Mouse (Mus musculus): ENCODE data around the gene Zdhhc3.

Zdhhc3 gene

DNA sequence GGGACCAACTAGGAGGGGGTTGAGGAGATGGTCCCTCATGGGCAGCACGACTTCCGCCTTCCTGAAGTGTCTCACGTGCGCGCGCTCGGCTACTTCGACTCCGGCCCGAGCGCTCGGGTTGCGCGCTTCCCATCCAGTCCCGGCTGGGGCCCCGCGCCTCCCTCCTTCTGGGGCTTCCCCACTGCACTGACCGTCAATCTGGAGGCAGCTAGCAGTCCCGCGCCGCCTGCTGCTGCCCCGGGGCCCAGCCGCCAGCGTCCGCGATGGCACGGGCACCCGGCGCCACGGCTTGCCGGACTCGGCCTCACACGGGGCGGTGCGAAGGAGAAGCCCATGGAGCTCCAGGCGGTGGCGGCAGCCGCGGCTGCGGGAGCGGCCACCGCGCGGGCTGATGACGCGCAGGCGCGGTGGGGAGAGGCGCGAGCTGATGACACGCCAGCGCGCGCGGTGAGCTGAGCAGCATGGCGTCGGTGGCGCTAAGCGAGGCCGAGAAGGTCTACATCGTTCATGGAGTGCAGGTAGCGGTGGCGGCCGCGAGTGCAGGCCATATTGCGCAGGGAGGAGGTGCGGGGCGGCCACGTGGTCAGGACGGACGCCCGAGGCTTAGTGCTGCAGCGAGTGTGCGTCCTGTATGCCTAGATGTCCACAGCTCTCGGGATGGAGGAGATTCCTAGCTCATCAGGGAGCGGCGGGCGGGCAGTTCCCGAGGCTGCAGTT, at the start of gene Zdhhc3, which contains the start of gene Exosc7:
Gene Zdhhc3 (minus strand): TSS at position 401 of the 717 bp plus-strand sequence.
Gene Exosc7 (plus strand): TSS at position 411 of the 717 bp plus-strand sequence.
- in situ Hi-C loops (cut with MboI, MseI), result no loop called here

DNA sequence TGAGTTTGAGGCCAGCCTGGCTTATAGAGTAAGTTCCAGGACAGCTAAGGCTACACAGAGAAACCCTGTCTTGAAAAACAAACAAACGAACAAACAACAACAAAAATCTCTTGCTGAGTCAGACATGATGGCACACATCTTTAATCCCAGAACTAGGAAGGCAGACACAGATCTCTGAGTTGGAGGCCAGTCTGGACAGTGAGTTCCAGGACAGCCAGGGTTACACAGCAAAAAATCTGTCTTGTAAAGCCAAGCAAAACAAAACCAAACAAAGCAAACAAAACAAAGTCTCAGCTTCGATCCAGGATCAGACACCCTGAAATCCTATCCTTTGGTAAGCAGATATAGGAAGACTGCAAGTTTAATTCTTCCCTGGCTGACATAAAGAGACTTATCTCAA, 48.8 kb upstream of the Zdhhc3 start:
- in situ Hi-C loops (cut with MboI, MseI), result loop anchor here (5.0 kb wide), 1 partner anchor 91 kb away; no protein-coding TSS in a partner anchor

DNA sequence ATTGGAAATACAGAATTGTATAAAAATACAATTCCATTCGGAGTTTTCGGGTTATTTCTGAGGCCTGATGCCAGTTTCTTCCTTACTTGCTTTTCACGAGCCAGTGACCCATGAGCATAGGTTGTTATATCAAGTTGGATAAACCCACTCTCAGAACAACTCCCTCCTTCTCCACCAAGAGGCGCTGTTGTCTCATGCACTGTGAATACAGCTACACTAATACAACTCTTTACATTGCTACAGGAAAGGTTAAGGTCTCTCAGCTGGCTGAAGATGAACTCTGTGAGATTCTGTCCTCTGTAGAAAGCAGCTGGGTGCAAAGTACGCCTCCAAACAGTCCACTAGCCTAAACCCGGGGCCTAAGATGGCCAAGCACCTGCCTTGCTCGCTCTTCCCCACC, 46.3 kb upstream of the Zdhhc3 start:
- in situ Hi-C loops (cut with MboI, MseI), result loop anchor here (5.0 to 10.0 kb wide), 2 partner anchors 293 to 1045 kb away; partner anchors contain the start of gene Snrk

DNA sequence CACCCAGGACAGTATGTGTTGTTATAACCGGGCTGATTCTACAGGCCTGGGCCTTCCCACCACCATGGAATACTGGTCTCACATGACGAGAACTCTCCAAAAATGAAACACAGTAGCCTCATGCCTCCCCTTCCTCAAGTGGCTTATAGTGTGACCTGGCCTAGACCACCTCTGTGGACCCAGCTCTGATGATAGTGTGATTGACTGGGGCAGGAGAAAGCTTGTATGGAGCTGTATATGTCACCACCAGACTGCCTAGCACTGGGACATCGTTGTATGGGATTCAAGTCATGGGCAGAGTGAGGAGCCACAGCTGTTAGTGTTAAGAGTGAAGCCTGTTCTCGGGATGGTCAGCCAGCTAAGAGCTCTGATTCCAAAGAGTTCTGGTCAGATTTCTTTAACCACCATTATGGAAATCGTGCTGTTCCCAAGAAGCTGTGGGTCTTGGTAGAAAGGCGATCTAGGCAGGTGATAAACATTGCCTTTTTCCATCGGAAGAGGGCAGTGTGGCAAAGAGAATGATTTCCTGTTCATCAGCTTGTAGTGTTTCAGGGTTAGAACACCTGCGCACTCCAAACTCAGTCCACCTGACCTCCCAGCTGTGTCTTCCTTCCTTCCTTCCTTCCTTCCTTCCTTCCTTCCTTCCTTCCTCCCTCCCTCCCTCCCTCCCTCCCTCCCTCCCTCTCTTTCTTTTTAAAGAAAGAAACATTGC, 45.3 kb upstream of the Zdhhc3 start:
- in situ Hi-C loops (cut with MboI, MseI), result loop anchor here (5.0 to 10.0 kb wide), 2 partner anchors 294 to 1043 kb away; partner anchors contain the start of gene Snrk

DNA sequence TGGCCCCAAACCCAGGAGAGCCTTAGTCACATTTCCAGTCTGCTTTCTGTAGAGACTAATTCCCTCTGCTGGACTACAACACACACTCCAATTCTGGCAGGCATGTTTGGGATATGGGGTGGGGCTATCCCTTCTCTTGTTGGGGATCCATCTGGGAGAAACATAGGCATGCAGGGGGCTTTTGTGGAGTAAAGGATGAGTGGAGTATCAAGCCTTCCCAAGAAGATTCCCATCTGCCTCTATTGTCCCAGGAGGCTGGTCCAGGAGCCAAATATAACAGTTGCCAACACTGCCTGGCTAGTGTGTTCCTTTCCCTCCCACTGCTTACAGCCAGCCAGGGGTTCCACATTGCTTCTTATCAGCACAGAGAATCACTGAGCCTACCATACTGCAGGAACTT, 44.7 kb upstream of the Zdhhc3 start:
- in situ Hi-C loops (cut with MboI, MseI), result loop anchor here (5.0 to 10.0 kb wide), 2 partner anchors 295 to 1043 kb away; partner anchors contain the start of gene Snrk

DNA sequence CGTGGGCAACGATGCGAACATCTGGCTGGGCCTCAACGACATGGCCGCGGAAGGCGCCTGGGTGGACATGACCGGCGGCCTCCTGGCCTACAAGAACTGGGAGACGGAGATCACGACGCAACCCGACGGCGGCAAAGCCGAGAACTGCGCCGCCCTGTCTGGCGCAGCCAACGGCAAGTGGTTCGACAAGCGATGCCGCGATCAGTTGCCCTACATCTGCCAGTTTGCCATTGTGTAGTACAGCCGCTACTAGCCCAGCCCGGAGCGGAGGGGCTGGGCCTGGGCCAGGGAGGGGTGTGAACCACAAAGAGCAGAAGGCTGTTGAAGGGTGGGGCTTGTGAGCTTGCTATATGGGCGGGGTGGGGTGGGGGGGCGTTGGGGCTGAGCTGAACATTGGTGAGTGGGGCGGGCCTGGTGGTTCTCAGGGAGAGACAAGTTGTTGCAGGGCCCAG, 43.9 kb upstream of the Zdhhc3 start:
- in situ Hi-C loops (cut with MboI, MseI), result loop anchor here (5.0 to 10.0 kb wide), 2 partner anchors 295 to 1042 kb away; partner anchors contain the start of gene Snrk

DNA sequence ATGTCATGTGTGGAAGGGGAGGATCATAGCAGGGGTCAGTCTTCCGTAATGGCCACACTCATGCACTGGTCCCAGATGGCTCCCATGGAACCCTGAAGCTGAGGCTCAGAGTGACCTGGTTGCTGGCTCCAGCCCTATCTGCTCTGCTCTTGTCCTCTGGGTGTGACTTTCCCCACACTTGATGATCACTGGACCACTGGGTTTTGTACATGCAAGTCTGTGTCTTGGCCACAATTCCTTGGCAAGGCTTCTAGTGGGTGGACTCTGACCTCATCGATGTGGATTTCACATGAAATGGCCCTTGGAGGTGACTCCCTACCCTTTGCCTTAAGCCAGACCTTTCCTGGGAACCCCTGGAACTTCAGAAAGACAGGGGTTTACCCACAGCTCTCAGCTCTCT, 40.1 kb upstream of the Zdhhc3 start:
- in situ Hi-C loops (cut with MboI, MseI), result loop anchor here (5.0 to 10.0 kb wide), 2 partner anchors 369 to 1038 kb away; partner anchors contain the start of gene Snrk

DNA sequence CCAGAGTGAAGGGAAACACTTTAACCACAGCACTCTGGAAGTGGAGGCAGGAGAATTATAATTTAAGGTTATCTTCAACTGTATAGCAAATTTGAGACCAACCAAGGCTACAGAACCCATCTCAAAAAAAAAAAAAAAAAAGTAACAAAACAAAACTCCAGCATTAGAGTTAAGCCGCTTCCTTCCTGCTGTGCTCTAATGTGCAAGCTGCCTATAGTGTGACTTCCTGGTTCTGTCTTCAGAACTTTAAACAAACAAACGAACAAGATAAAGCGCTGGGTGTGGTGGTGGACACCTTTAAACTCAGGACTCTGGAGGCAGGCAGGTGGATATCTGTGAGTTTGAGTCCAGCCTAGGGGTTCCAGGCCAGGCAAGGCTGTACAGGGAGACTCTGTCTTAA, 39.0 kb upstream of the Zdhhc3 start:
- in situ Hi-C loops (cut with MboI, MseI), result loop anchor here (5.0 to 10.0 kb wide), 2 partner anchors 370 to 1037 kb away; partner anchors contain the start of gene Snrk

DNA sequence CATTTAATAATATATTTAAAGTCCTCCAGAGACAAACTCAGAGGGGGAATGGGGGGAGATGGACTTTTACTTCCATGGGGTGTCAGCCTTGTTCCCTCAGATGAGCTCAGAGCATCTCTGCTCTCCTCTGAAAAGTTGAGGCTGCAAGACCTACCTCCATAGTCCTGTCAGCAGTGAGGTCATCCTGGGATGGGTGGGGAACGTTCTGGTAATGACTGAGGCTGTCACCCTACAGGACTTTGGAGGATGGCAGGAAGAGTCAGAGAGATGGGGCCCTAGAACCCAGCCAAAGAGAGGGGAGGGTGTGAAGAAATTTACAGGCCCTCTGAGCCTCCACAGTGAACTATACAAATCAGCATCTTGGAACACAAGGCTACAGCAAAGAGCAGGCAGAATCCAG, 38.6 kb upstream of the Zdhhc3 start:
- in situ Hi-C loops (cut with MboI, MseI), result loop anchor here (5.0 to 10.0 kb wide), 2 partner anchors 371 to 1037 kb away; partner anchors contain the start of gene Snrk

DNA sequence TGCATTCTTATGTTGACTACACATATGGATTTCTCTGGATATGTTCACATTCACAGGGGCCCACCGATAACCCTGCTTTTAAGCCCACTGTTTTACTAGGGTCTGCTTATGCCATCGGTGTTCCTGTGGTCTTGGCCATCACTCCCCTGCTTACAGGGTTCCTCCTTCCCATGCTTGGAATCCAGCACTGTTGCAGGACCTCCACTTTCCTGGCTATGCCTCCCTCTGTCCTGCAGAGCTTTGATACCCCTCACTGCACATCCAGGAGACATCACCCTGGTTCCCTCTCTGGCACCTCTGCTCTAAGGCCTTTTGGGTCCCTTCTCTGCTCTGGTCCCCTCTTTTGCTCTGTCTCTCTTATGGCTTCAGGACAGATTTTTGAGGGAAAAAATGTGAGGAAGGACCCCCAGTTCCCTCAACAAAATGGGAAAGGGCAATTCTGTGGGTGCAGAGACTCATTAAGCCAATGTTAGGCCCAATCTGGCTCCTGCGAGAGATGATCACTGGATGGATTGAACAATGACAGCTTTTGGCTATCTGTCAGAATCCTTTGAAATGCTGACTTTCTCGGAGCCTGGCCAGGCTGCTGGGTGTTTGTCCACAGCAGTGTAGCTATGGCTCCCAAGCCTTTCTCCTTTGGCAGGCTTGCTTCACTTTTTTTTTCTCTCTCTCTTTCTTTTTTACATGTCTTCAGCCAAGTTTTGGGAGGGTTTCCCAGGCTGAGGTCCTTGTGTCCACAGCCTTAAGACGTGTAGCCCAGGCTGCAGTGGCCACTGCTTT, 37.4 kb upstream of the Zdhhc3 start, which contains the start of gene Clec3b:
Gene Clec3b (plus strand): TSS at position 706 of the 780 bp plus-strand sequence.
- in situ Hi-C loops (cut with MboI, MseI), result loop anchor here (5.0 to 10.0 kb wide), 2 partner anchors 372 to 1036 kb away; partner anchors contain the start of gene Snrk

DNA sequence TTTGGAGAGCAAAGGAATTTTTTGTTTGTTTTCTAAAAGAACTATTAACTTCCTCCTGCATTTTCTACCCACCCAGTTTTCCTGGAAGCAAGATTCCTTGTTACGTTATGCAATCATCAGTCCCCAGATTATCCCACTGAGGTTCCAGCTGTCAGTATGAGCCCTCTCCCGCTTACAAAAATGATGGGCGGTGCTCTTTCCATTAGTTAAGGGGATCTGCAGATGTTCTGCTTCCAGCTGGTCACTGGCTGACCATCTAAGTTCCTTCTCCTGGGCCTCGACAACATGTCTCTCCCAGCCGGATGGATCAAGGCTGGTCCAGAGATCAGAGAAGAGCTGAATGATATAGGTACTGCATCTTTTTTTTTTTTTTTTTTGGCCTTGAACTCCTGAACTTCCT, 35.4 kb upstream of the Zdhhc3 start:
- in situ Hi-C loops (cut with MboI, MseI), result no loop called here

DNA sequence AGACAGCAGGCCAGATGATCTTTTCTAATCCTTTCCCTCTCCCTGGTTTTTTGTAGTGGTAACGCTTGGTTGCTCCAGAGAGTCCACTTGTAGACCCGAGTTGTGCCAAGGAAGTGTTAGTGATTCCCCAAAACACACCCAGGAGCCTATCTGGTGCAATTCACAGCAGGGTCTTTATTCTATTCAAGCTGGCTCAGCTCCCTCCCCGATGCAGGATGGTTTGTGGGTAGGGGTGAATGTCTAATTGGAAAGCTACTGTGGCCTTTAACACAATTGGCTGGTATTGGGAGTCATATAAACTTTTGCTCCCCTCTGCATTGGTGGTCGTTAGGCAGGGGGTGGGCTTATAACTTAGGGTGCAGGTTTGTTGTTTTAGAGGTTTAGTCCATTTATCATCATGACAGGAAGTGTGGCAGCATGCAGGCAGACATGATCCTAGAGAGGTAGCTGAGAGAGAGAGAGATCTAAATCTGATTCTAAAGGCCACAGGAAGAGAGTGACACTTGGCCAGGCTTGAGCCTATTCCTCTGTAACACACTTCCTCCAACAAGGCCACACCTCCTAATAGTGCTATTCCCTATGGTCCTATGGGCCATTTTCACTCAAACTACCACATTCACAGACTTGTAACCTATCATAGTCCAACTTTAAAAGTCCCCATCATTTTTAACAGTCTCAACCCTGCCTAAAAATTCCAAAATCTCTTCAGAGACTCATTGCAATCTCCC, 27.0 kb upstream of the Zdhhc3 start:
- in situ Hi-C loops (cut with MboI, MseI), result no loop called here

DNA sequence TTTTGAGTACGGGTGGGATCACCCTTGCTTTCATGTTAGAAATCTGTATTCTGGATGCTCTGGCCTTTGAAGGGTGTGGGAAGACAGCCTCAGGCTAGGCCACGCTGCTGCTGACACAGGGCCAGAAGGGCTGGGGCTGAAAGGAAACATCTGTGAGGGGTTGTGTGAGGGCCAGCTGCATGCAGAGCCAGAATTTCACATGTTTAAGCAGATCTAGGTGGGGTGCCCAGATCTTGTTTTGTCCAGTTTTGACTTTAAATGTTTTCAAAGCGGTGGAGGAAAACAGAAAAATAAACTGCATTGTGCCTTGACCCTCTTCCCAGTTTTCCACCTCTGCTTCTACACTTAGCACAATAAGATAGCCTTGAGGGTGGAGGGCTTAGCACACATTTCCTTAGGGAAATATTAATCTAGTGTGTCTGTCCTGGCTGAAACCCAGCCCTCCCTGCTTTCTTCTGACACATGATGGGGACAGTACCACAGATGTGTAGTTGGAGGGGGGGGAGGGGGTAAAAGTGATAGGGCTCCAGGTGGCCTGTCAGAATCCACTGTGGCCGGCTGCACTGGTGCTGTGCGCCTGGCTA, 26.0 kb upstream of the Zdhhc3 start:
- in situ Hi-C loops (cut with MboI, MseI), result no loop called here

DNA sequence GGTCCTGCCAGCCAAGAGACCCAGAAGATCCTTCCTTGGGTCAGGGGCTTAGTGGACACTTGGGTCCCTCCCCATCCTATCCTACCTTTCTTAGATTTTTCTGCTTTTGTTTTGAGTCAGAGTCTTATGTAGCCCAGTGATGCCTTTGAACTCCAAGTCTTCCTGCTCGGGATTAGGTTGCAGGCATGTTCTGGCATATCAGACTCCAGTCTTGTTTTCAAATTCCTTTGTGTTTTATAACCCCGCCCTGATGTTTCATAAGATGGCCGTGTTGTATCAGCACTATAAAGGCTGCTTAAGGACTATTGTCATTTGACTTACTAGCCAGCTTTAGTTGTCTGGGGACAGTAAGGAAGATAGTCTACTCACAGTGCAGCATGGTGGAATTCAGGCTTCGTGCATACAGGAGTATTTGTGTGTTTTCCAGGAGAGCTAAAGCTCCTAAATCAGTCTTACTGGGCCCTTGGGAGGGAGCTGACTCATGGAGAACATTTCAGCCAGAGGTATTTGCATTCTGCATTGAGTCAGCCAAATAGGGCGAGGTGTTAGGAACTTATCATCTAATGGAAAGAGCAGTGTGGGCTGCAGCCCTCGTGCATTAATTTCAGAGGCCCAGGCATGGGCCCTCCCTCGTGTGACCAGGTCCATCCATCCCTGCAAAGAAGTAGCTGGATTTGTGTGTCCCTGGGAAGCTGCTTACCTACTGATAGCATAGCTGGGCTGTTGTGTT, 24.1 kb upstream of the Zdhhc3 start:
- in situ Hi-C loops (cut with MboI, MseI), result no loop called here

DNA sequence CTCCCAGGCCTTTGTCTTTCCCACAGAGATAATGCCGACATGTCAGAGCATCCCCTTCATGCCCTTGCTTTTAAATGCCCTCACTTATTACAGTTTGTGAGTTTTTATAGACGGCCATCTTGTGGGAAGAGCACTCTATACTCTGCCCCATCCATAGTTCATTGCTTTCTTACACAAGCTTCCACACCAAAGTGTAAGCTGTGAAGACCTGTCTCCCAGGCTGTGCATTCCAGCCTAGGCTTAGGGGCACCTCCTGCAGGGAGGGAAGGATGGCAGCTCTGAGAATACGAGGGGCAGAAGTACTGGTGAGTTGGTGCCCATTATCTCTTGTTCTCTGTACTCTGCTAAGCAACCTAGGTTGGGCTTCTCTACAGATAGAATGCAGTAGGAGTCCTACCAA, 20.0 kb upstream of the Zdhhc3 start:
- in situ Hi-C loops (cut with MboI, MseI), result no loop called here

DNA sequence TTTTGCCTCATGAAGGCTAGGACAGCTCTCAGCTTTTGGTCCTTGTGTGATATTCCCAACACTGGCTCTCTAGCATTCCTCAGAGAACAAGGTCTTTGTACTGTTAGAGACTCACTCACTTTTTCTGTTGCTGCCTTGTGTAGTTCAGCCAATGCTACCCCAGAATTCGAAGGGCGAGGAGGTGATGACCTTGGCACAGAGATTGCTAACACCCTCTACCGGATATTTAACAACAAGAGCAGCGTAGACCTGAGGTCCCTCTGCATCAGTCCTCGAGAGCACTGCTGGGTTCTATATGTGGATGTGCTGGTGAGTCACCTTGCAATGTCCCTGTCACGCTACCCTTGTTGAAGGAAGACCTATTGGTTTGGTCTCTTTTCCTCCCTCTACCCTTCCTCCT, 14.7 kb upstream of the Zdhhc3 start:
- in situ Hi-C loops (cut with MboI, MseI), result no loop called here

DNA sequence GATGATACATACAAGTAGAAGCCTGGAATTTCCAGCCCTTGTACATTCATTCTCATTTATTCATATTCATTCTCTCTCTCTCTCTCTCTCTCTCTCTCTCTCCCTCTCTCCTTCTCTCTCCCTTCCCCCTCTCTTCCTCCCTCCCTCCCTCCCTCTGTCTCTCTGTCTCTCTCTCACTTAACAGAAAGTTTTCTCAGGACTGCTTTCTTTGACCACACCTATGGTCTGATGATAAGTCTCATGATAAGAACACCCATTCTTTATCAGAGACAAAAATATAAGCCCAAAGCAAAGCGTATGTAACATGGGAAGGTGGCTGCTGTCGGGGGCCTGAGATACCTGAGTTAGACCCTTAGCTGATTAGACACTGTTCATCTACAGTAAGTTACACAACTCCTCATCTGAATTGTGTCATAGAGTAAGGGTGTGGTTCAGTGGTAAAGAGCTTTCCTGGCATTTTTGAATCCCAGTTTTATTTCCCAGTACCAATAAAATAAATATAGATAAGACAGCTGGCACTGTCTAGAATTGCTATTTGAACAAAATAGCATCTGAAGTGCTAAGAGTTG, 11.5 kb upstream of the Zdhhc3 start:
- in situ Hi-C loops (cut with MboI, MseI), result no loop called here

DNA sequence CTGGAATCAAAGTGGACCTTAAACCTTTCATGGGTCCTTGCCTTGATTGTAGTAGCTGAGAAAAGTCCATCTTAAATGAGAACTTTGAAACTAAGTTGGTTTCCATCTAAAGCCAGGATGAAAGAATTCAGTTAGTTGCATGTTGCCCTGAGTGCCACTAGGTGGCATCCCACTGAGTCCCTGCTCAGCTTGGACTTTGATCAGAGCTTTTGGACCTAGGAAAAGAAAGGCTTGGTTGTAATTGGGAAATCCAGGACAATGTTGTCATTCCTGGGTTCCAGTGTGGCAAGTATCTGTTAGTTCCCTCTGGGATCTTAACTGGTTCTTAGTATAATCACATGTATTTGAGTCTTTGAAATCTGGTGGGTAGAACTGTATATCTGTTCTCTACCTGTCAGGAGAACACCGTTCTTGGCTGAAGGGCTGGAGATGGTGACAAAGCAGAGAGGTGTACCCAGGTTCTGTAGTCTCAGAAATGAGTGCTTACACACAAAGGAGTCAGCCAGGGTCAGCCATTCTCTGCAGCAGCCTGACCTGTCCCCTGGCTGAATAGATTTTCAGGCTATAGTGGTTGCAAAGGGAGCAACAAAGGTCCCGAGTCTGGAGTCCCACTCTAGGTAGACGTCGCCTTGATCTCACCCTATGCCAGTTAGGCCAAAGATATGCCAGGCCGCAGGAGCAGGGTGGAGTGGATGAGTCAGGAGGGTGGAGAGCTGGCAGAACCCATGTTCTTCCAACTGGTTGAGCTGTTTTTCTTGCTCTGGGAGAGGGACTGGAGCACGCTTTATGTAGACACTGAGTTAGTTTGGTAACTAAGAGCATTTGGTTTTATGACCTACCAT, 10.8 kb upstream of the Zdhhc3 start:
- in situ Hi-C loops (cut with MboI, MseI), result no loop called here
